In the genomic region with DNA sequence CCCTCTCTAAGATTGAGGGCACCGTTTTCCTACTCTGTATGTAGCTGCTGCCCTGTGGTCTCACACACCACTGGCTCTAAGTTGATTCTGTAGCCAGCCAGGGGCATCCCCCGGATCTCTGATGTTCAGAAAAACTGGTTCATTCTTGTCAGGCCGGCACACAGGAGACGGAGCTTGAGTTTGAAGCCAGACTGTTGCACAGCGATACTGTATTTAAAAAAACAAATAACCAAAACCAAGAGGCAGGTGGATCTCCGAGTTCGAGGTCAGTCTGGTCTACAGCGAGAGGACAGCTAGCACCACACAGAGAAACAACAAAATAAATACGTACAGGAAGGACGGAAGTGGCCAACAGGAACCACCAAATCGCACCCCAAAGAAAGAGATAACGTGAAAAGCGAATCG, we compare ENCODE assay signal across 8 mouse cellular contexts. TPM values are rescaled to one million over a fixed set of nuclear protein-coding genes. Genes with fewer than 3 reads are reported as not detected.
DNase-seq lines count a peak whose midpoint lies in the region; ATAC-seq and TF ChIP-seq lines count a peak whose summit lies in the region.

No protein-coding gene starts in this region.

- H3K27me3 ChIP-seq in kidney, adult 2 months (replicated peaks; ENCODE audit: control insufficient read depth, insufficient read depth, low read length): no peaks in the 10 kb centered on the region
- no peaks in the 10 kb centered on the region for H3K27me3 ChIP-seq in MEL (ENCODE audit: control insufficient read depth in 1 of 2, insufficient read depth in 2 of 2, low read length in 2 of 2)
- H3K27me3 ChIP-seq in forebrain, embryonic 10.5 days (ENCODE audit: poor library complexity, severe bottlenecking): no peaks in the 10 kb centered on the region
- H3K27me3 ChIP-seq in limb, embryonic 14.5 days (ENCODE audit: control insufficient read depth, insufficient read depth, low read length): no peaks in the 10 kb centered on the region
- H3K27me3 ChIP-seq in neural tube, embryonic 14.5 days (ENCODE audit: control insufficient read depth, insufficient read depth, low read length): no peaks in the 10 kb centered on the region

- WGBS in kidney, adult 2 months: 2% methylated on average over 14 of the region's 14 CpGs
- WGBS in forebrain, embryonic 10.5 days: 4% methylated on average over 14 of the region's 14 CpGs
- WGBS in limb, embryonic 14.5 days: 2% methylated on average over 14 of the region's 14 CpGs
- 1% methylated on average over 14 of the region's 14 CpGs for WGBS in neural tube, embryonic 14.5 days

- peak overlapping the region; percentile 95 for H3K27ac ChIP-seq in kidney, adult 2 months (ENCODE audit: insufficient read depth, low read depth, low read length)
- H3K27ac ChIP-seq in MEL (ENCODE audit: control insufficient read depth, low read depth, low read length): peak overlapping the region; percentile 88
- H3K27ac ChIP-seq in forebrain, embryonic 10.5 days: peak overlapping the region; percentile 99
- H3K27ac ChIP-seq in limb, embryonic 14.5 days (replicated peaks; ENCODE audit: low read depth, low read length): peak overlapping the region; percentile 83
- peak overlapping the region; percentile 84 for H3K27ac ChIP-seq in neural tube, embryonic 14.5 days (ENCODE audit: low read depth, low read length)

- intact Hi-C loops in gastrocnemius, postnatal 36 days (cut with DNase I): loop anchor here (2.0 kb wide), 1 partner anchor 158 kb away; no protein-coding TSS in a partner anchor

- H3K4me2 ChIP-seq in limb, embryonic 14.5 days (replicated peaks; ENCODE audit: low read depth, low read length, severe bottlenecking): peak overlapping the region; percentile 78
- H3K4me2 ChIP-seq in neural tube, embryonic 14.5 days (ENCODE audit: low read depth, low read length): peak overlapping the region; percentile 85

- peaks cover 30% of the 10 kb centered on the region for H3K79me2 ChIP-seq in MEL (ENCODE audit: control insufficient read depth, insufficient read depth, low read length, poor library complexity)

- no peak for TF ChIP-seq POLR2A in kidney, adult 2 months (IDR thresholded peaks at IDR 0.05; ENCODE audit: low read depth, low read length)
- TF ChIP-seq POLR2A in MEL (IDR thresholded peaks at IDR 0.05; ENCODE audit: control insufficient read depth in 1 of 2, insufficient read depth in 1 of 2, low read depth in 1 of 2, low read length in 2 of 2, poor library complexity in 1 of 2): no peak; a peak in 1 of 4 replicates
- TF ChIP-seq POLR2A in limb, embryonic 14.5 days (IDR thresholded peaks at IDR 0.05; ENCODE audit: borderline replicate concordance, extremely low read depth, insufficient read depth, insufficient read length): no peak

- H3K36me3 ChIP-seq in kidney, adult 2 months (ENCODE audit: control insufficient read depth, insufficient read depth, low read length): no peaks in the 10 kb centered on the region
- peaks cover 0 to 11% of the 10 kb centered on the region in 2 experiments; a peak in 2 of 4 replicates for H3K36me3 ChIP-seq in MEL (ENCODE audit: control insufficient read depth in 1 of 2, insufficient read depth in 2 of 2, low read length in 2 of 2)
- peaks cover 25% of the 10 kb centered on the region for H3K36me3 ChIP-seq in forebrain, embryonic 10.5 days (replicated peaks)
- peaks cover 13% of the 10 kb centered on the region for H3K36me3 ChIP-seq in limb, embryonic 14.5 days (ENCODE audit: control insufficient read depth, insufficient read depth, low read length)
- H3K36me3 ChIP-seq in neural tube, embryonic 14.5 days (ENCODE audit: control insufficient read depth, insufficient read depth, low read length): no peaks in the 10 kb centered on the region

- TF ChIP-seq RAD21 in MEL (IDR thresholded peaks at IDR 0.05; ENCODE audit: low read depth, low read length): no peak

- H3K4me1 ChIP-seq in kidney, adult 2 months (ENCODE audit: control insufficient read depth, insufficient read depth, low read length): peaks cover 17% of the 10 kb centered on the region; the same call in 1 of the 2 replicates
- H3K4me1 ChIP-seq in MEL (ENCODE audit: control insufficient read depth in 1 of 2, insufficient read depth in 2 of 2, low read length in 2 of 2): peaks cover 0 to 12% of the 10 kb centered on the region in 2 experiments; a peak in 3 of 4 replicates
- H3K4me1 ChIP-seq in forebrain, embryonic 10.5 days: peaks cover 26% of the 10 kb centered on the region
- H3K4me1 ChIP-seq in limb, embryonic 14.5 days (ENCODE audit: control insufficient read depth, insufficient read depth, low read length): peaks cover 12% of the 10 kb centered on the region
- H3K4me1 ChIP-seq in neural tube, embryonic 14.5 days (ENCODE audit: control insufficient read depth, insufficient read depth, low read length): peaks cover 22% of the 10 kb centered on the region

- DNase-seq in kidney, adult 2 months: no peak
- no peak for DNase-seq in kidney, adult 18-20 months
- DNase-seq in MEL (ENCODE audit: low read depth, low spot score): no peak
- DNase-seq in forebrain, embryonic 10.5 days (ENCODE audit: extremely low spot score, low spot score): no peak
- no peak for DNase-seq in limb, embryonic 14.5 days (ENCODE audit: low spot score)
- DNase-seq in gastrocnemius, postnatal 36 days: no peak
- DNase-seq in layer of hippocampus, adult 18-20 months (ENCODE audit: low spot score in 2 of 2): no peak

- TF ChIP-seq EP300 in MEL (IDR thresholded peaks at IDR 0.05; ENCODE audit: low read depth in 1 of 2, low read length in 2 of 2): peak; percentile 3 to 32; a peak in 1 of 4 replicates

- peak; percentile 20 for ATAC-seq in limb, embryonic 14.5 days (ENCODE audit: low FRiP score, low read depth)
- ATAC-seq in neural tube, embryonic 14.5 days (ENCODE audit: low read depth): peak; percentile 48

- peak overlapping the region; percentile 70 for H3K4me3 ChIP-seq in kidney, adult 2 months (ENCODE audit: insufficient read depth, low read depth, low read length)
- H3K4me3 ChIP-seq in MEL (ENCODE audit: control insufficient read depth in 1 of 2, insufficient read depth in 1 of 2, low read depth in 2 of 2, low read length in 2 of 2): peak overlapping the region; percentile 58 to 91
- H3K4me3 ChIP-seq in forebrain, embryonic 10.5 days: peak overlapping the region; percentile 84
- peak overlapping the region; percentile 92 for H3K4me3 ChIP-seq in limb, embryonic 14.5 days (replicated peaks; ENCODE audit: low read length)
- H3K4me3 ChIP-seq in neural tube, embryonic 14.5 days (ENCODE audit: low read depth, low read length): peak overlapping the region; percentile 89

- no peak for TF ChIP-seq CTCF in kidney, adult 2 months (conservative IDR thresholded peaks at IDR 0.05; ENCODE audit: insufficient read depth, insufficient read length, low read depth, low read length)
- TF ChIP-seq CTCF in MEL (IDR thresholded peaks at IDR 0.05 in 2 of 3, conservative IDR thresholded peaks at IDR 0.05 in 1 of 3; ENCODE audit: control insufficient read depth in 1 of 3, insufficient read depth in 1 of 3, low read depth in 2 of 3, low read length in 3 of 3, poor library complexity in 1 of 3, severe bottlenecking in 1 of 3): no peak

- H3K9me3 ChIP-seq in MEL (replicated peaks; ENCODE audit: insufficient read depth, low read length): no peaks in the 10 kb centered on the region
- no peaks in the 10 kb centered on the region for H3K9me3 ChIP-seq in forebrain, embryonic 10.5 days
- H3K9me3 ChIP-seq in limb, embryonic 14.5 days (ENCODE audit: control insufficient read depth, low read length): no peaks in the 10 kb centered on the region
- no peaks in the 10 kb centered on the region for H3K9me3 ChIP-seq in neural tube, embryonic 14.5 days (ENCODE audit: control insufficient read depth, low read length)

- H3K9ac ChIP-seq in MEL (ENCODE audit: control insufficient read depth, low read depth, low read length, poor library complexity, severe bottlenecking): peak overlapping the region; percentile 93
- peak overlapping the region; percentile 93 for H3K9ac ChIP-seq in limb, embryonic 14.5 days (ENCODE audit: low read depth, low read length, severe bottlenecking)
- peak overlapping the region; percentile 89 for H3K9ac ChIP-seq in neural tube, embryonic 14.5 days (replicated peaks; ENCODE audit: low read depth, low read length)

RNA-seq across cellular contexts. Expression of a gene that starts 2.1 kb away (rescaled TPM):
- polyA plus RNA-seq in kidney, adult 2 months (2012; rRNA removed): 137 and 150 TPM in 2 replicates
- 28.9 and 32.0 TPM in 2 replicates for total RNA-seq in MEL (2012; rRNA removed)
- polyA plus RNA-seq in MEL (2012; ENCODE audit: insufficient read depth in 1 of 2, insufficient read length in 2 of 2, low read depth in 1 of 2, low replicate concordance in 2 of 2, missing spikeins in 1 of 2): 10 to 100 TPM in 1 of 2 experiments, not detected in 1; 36.0 TPM
- 53.9 and 56.8 TPM in 2 replicates for polyA plus RNA-seq in forebrain, embryonic 10.5 days (2016; fragmentation: Nextera tagmentation; extraction: Ambion mirVana)
- 88.7 and 90.0 TPM in 2 replicates for polyA plus RNA-seq in limb, embryonic 14.5 days (2012; rRNA removed)
- polyA plus RNA-seq in limb, embryonic 14.5 days (2014; fragmentation: Nextera tagmentation; extraction: Ambion mirVana): 34.8 and 37.5 TPM in 2 replicates
- polyA plus RNA-seq in neural tube, embryonic 14.5 days (2014; fragmentation: Nextera tagmentation; extraction: Ambion mirVana): 43.4 and 49.1 TPM in 2 replicates
- 10 to 100 TPM; 60.6 to 71.8 TPM for total RNA-seq in gastrocnemius, postnatal 36 days (2021)
- 10 to 100 TPM; 60.0 to 64.8 TPM for total RNA-seq in layer of hippocampus, adult 18-20 months (2021)

RNA-seq across cellular contexts. Expression of a gene that starts 22.7 kb away (rescaled TPM):
- 32.7 and 36.1 TPM in 2 replicates for polyA plus RNA-seq in kidney, adult 2 months (2012; rRNA removed)
- total RNA-seq in MEL (2012; rRNA removed): 49.2 and 57.8 TPM in 2 replicates
- polyA plus RNA-seq in MEL (2012; ENCODE audit: insufficient read depth in 1 of 2, insufficient read length in 2 of 2, low read depth in 1 of 2, low replicate concordance in 2 of 2, missing spikeins in 1 of 2): 100 to 1,000 TPM in 1 of 2 experiments, 10 to 100 TPM in 1; 87.7 to 235 TPM
- 33.4 and 33.8 TPM in 2 replicates for polyA plus RNA-seq in forebrain, embryonic 10.5 days (2016; fragmentation: Nextera tagmentation; extraction: Ambion mirVana)
- 65.3 and 71.3 TPM in 2 replicates for polyA plus RNA-seq in limb, embryonic 14.5 days (2012; rRNA removed)
- 83.7 and 102 TPM in 2 replicates for polyA plus RNA-seq in limb, embryonic 14.5 days (2014; fragmentation: Nextera tagmentation; extraction: Ambion mirVana)
- 43.8 and 46.5 TPM in 2 replicates for polyA plus RNA-seq in neural tube, embryonic 14.5 days (2014; fragmentation: Nextera tagmentation; extraction: Ambion mirVana)
- 10 to 100 TPM; 47.4 to 55.4 TPM for total RNA-seq in gastrocnemius, postnatal 36 days (2021)
- total RNA-seq in layer of hippocampus, adult 18-20 months (2021): 100 to 1,000 TPM; 165 to 176 TPM

RNA-seq across cellular contexts. Expression of a gene that starts 37.3 kb away (rescaled TPM):
- polyA plus RNA-seq in kidney, adult 2 months (2012; rRNA removed): 960 and 1,412 TPM in 2 replicates
- total RNA-seq in MEL (2012; rRNA removed): 2,918 and 3,113 TPM in 2 replicates
- polyA plus RNA-seq in MEL (2012; ENCODE audit: insufficient read depth in 1 of 2, insufficient read length in 2 of 2, low read depth in 1 of 2, low replicate concordance in 2 of 2, missing spikeins in 1 of 2): 1,000 to 10,000 TPM in 1 of 2 experiments, not detected in 1; 1,306 TPM
- polyA plus RNA-seq in forebrain, embryonic 10.5 days (2016; fragmentation: Nextera tagmentation; extraction: Ambion mirVana): 1,382 and 1,410 TPM in 2 replicates
- polyA plus RNA-seq in limb, embryonic 14.5 days (2012; rRNA removed): 2,823 and 3,226 TPM in 2 replicates
- 1,836 and 1,953 TPM in 2 replicates for polyA plus RNA-seq in limb, embryonic 14.5 days (2014; fragmentation: Nextera tagmentation; extraction: Ambion mirVana)
- polyA plus RNA-seq in neural tube, embryonic 14.5 days (2014; fragmentation: Nextera tagmentation; extraction: Ambion mirVana): 775 and 913 TPM in 2 replicates
- total RNA-seq in gastrocnemius, postnatal 36 days (2021): 100 to 1,000 TPM; 328 to 417 TPM
- 100 to 1,000 TPM; 467 to 496 TPM for total RNA-seq in layer of hippocampus, adult 18-20 months (2021)

RNA-seq across cellular contexts. Expression of a gene that starts 52.4 kb away (rescaled TPM):
- polyA plus RNA-seq in kidney, adult 2 months (2012; rRNA removed): 2.5 and 3.4 TPM in 2 replicates
- total RNA-seq in MEL (2012; rRNA removed): 2.2 and 3.5 TPM in 2 replicates
- polyA plus RNA-seq in MEL (2012; ENCODE audit: insufficient read depth in 1 of 2, insufficient read length in 2 of 2, low read depth in 1 of 2, low replicate concordance in 2 of 2, missing spikeins in 1 of 2): 1 to 10 TPM in 1 of 2 experiments, not detected in 1; 4.5 TPM
- 0.94 and 1.3 TPM in 2 replicates for polyA plus RNA-seq in forebrain, embryonic 10.5 days (2016; fragmentation: Nextera tagmentation; extraction: Ambion mirVana)
- polyA plus RNA-seq in limb, embryonic 14.5 days (2012; rRNA removed): 2.6 and 3.0 TPM in 2 replicates
- polyA plus RNA-seq in limb, embryonic 14.5 days (2014; fragmentation: Nextera tagmentation; extraction: Ambion mirVana): 0.50 and 0.86 TPM in 2 replicates
- 1.5 and 1.8 TPM in 2 replicates for polyA plus RNA-seq in neural tube, embryonic 14.5 days (2014; fragmentation: Nextera tagmentation; extraction: Ambion mirVana)
- under 1 TPM in 1 of 2 experiments, not detected in 1; 0.23 TPM for total RNA-seq in gastrocnemius, postnatal 36 days (2021)
- 100 to 1,000 TPM; 273 to 284 TPM for total RNA-seq in layer of hippocampus, adult 18-20 months (2021)
